Mouse (Mus musculus) heart, postnatal 0 days (tissue): Measurements from ENCODE around the gene U2surp. TPM values are rescaled to one million over a fixed set of nuclear protein-coding genes. Genes with fewer than 3 reads are reported as not detected.
A peak's percentile ranks its signal among the peaks of the same experiment; 100 is the strongest.

ENCODE experiments used
- ATAC-seq: fragments of 200-750 bp; cut with Nextera tagmentation; 2 replicates; pipeline ENCODE4 v1.8.0; 2017; ENCODE audit warnings: low read depth, moderate number of reproducible peaks, moderate library complexity; ENCODE audit not compliant: insufficient read depth
- DNase-seq: peaks from one replicate; pipeline ENCODE4 v3.0.0-alpha.2; 2016; ENCODE audit warnings: low spot score
- H3K27ac ChIP-seq: fragments of 300-500 bp; sonication (generic); 2 replicates; pipeline ENCODE4 v1.5.1; 2014; ENCODE audit warnings: low read depth, mild to moderate bottlenecking
- H3K27me3 ChIP-seq: fragments of 300-500 bp; sonication (generic); 2 replicates; pipeline ENCODE4 v1.6.1; 2014; ENCODE audit warnings: low read length, mixed read lengths; ENCODE audit not compliant: control insufficient read depth, insufficient read depth
- H3K36me3 ChIP-seq: fragments of 300-500 bp; sonication (generic); replicated peaks from 2 replicates; pipeline ENCODE4 v1.6.1; 2014; ENCODE audit warnings: low read length, mixed read lengths; ENCODE audit not compliant: control insufficient read depth, insufficient read depth
- H3K4me1 ChIP-seq: fragments of 300-500 bp; sonication (generic); 2 replicates; pipeline ENCODE4 v1.6.1; 2014; ENCODE audit warnings: antibody characterized with exemption; ENCODE audit not compliant: control insufficient read depth, insufficient read depth
- H3K4me2 ChIP-seq: fragments of 300-500 bp; sonication (generic); 2 replicates; pipeline ENCODE4 v1.6.1; 2014; ENCODE audit warnings: low read depth, mild to moderate bottlenecking, low read length, moderate library complexity
- H3K4me3 ChIP-seq: fragments of 300-500 bp; sonication (generic); 2 replicates; pipeline ENCODE4 v1.5.1; 2014; ENCODE audit warnings: low read depth, low read length
- H3K9ac ChIP-seq: fragments of 300-500 bp; sonication (generic); replicated peaks from 2 replicates; pipeline ENCODE4 v1.6.1; 2014; ENCODE audit warnings: low read depth, low read length, mixed read lengths
- H3K9me3 ChIP-seq: fragments of 300-500 bp; sonication (generic); replicated peaks from 2 replicates; pipeline ENCODE4 v1.6.1; 2016; ENCODE audit warnings: low read length; ENCODE audit not compliant: control insufficient read depth
- CTCF ChIP-seq: IDR thresholded peaks from 2 replicates; pipeline ENCODE4 v1.5.1; 2016; ENCODE audit warnings: antibody characterized with exemption, control low read depth, low read depth
- EP300 ChIP-seq: IDR thresholded peaks from 2 replicates; pipeline ENCODE4 v1.6.1; 2016; ENCODE audit warnings: antibody characterized with exemption, low read depth
- WGBS: fragments of 180-500 bp; shearing (Covaris S2); extraction: QIAGEN DNeasy Blood & Tissue Kit; methylation state at CpG from one replicate; pipeline ENCODE4 v1.1.7; 2014; 5-methylcytosine and 5-hydroxymethylcytosine counted together
- polyA plus RNA-seq: library from polyadenylated mRNA; unstranded; fragments of >200 nt; fragmentation: Nextera tagmentation; extraction: Ambion mirVana; gene quantifications from 2 replicates; pipeline ENCODE4 v1.2.1, GENCODE M21; 2015
- total RNA-seq: library from RNA; depleted of rRNA; stranded (reverse); fragments of >200 nt; gene quantifications from 2 replicates; pipeline ENCODE4 v1.2.3, GENCODE M21; 2014; ENCODE audit warnings: low replicate concordance; rRNA removed

Gene U2surp
- total and polyA plus RNA-seq, 2 experiments from 2014 or later: 22.2 to 71.9 TPM

- Histone ChIP-seq H3K27me3 (peaks cover 60% of the 10 kb centered on the region), H3K27ac (peak overlapping the region; percentile 54), H3K9ac (peak overlapping the region; percentile 35; the same call in 1 of the 2 replicates), H3K9me3 (no peaks in the 10 kb centered on the region), H3K36me3 (no peaks in the 10 kb centered on the region), H3K4me2 (peak overlapping the region; percentile 98), H3K4me1 (0 out of 2 replicates have a peak, but pooled peaks cover 16% of the 10 kb centered on the region), H3K4me3 (peak overlapping the region; percentile 71)
- TF ChIP-seq EP300: no peak
- TF ChIP-seq CTCF: no peak
- peak; percentile 27 for DNase-seq
- WGBS: under 1% methylated on average over 24 of the region's 24 CpGs
- peak; percentile 35 for ATAC-seq
Observed at GRCm38 (mm10) chr9:95407586-95408220, 104.1 kb downstream of the U2surp start.

Other genes with a start within 250 kb of the U2surp start
- gene Chst2, start 105.3 kb downstream of the U2surp start, total RNA-seq: 2.6 and 2.8 TPM in 2 replicates
- 0.85 and 0.93 TPM in 2 replicates for gene Chst2, start 105.3 kb downstream of the U2surp start, polyA plus RNA-seq
- gene Paqr9, start 47.7 kb upstream of the U2surp start, total RNA-seq: 6.3 and 9.5 TPM in 2 replicates
- gene Paqr9, start 47.7 kb upstream of the U2surp start, polyA plus RNA-seq: 5.7 and 5.8 TPM in 2 replicates
- 0.58 and 3.4 TPM in 2 replicates for gene Pcolce2, start 125.6 kb upstream of the U2surp start, total RNA-seq
- 2.6 TPM in 2 replicates for gene Pcolce2, start 125.6 kb upstream of the U2surp start, polyA plus RNA-seq
- 5.9 and 7.6 TPM in 2 replicates for gene Trpc1, start 238.4 kb upstream of the U2surp start, total RNA-seq
- gene Trpc1, start 238.4 kb upstream of the U2surp start, polyA plus RNA-seq: 2.2 and 2.3 TPM in 2 replicates